Mouse (Mus musculus) lung, adult 18-20 months (tissue): ENCODE data around the gene Scn10a.

ENCODE experiments used
- DNase-seq, 2 experiments: peaks; one replicate each; pipeline ENCODE4 v3.0.0; 2022; ENCODE audit warnings: mixed read lengths in 2 of 2

Gene Scn10a

DNA sequence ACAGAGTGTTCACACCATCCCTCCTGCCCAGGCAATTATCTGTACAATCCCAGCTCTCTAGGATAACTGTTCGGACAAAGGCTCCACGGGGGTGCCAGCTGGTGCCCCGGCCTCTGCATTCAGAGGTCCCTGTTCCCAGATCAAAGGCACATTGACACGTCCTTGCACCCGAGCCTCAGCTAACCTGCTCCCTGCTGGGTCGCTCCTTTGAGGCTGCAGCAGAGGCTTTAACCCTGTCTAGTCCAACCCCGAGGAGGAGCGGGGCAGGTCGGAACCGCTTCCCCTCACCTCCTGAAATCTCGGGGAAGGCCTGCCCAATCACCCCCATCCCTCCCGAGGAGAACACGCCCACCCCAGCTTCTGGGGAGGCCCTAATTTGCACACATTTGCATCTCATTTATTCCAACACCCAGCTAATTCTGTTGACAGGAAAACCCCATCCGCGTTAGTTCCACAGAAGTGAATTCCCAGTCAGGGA lies 147.7 kb downstream of the Scn10a start:
- DNase-seq, result no peak

DNA sequence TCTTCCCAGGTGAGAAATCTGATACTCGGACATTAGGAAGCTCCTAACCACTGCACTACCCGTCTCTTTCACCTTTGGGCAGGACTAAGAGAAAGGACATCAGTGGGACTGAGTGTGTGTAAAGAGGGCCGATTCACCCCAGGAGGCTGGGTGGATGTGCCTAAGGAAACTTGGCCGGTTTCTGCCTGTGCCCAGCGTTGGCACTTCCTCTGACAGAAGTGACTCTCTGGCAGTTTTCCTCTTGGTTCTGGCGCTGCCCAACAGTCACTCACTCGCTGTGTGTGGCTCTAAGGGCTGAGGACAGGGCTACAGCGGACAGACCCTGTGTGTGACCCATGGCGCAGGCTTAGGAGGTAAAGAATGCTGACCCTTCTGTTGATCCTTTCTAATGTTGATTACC lies 148.5 kb downstream of the Scn10a start:
- no peak for DNase-seq

DNA sequence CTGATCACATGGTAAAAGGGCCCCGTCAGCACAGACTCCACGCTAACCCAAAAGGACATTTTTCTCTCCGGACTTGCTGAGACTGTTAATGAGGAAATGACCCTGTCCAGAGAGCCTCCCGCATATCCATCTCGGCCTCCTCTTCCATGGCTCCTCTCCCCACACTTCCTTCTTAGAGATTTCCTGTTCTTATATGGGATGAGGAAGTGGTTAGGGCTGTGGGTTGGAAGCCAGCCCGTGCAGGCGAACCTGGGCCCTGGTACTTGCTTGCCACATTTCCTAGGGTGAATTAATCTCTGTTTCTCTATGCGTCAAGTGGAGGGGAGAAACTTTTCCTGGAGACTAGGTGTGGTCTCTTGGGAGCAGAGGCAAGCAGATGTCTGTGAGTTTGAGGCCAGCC lies 150.4 kb downstream of the Scn10a start:
- no peak for DNase-seq

DNA sequence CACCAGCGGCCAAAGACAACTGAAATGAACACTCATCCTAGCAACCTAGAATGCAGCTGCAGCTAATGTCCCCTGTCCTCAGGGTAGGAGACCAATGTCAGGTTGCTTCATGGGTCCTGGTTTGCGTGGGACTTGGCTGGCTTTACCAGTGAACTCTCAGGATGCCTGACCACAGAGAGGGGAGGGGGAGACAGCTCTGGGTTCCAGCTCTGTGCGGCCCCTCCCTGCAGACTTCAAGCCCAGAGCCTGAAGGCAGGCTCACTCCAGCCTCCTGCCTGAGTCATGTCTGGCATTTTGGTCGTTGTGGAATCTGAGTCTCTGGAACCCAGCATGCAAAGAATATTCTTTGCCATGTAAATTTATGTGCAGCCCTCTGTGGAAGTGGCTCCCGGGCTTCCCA lies 151.3 kb downstream of the Scn10a start:
- no peak for DNase-seq

DNA sequence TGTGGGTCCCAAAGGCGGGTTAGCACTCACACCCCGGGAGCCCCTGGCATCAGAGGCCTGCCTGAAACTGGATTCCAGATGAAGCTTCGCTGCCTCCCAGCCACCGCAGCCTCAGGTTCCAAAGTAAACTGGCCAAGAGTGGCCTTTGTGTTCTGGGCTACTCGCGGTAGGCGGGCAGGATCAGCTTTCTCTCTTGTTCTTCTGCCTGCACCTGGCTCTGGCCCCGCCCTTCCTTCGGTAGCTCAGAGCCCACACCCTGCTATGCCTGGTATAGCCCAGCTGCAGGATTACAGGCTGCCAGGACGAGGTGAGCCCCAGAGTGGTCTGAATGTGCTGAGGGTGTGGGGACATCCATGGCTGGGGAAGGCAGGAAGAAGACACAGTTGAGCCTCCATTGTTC lies 152.9 kb downstream of the Scn10a start:
- peak; percentile 47 to 64 for DNase-seq

DNA sequence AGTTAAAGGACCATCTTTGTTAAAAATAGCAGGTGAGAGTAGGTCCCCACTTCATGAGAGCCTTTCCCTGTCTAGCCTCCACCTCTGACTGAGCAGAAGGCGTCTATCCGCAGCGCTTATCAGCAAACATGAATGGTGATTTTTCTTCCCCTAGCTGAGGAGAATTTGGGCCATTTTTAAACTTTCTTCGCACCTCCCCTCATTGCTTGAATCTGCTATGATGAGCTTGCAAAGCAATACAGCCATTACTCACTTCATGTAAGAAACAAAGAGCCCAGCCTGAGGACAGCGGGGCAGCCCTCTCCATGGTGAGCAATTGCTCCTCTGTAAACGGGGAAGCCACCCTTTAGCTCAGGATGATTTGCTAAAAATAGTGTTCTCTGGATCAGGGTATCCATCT lies 154.3 kb downstream of the Scn10a start:
- DNase-seq, result no peak

DNA sequence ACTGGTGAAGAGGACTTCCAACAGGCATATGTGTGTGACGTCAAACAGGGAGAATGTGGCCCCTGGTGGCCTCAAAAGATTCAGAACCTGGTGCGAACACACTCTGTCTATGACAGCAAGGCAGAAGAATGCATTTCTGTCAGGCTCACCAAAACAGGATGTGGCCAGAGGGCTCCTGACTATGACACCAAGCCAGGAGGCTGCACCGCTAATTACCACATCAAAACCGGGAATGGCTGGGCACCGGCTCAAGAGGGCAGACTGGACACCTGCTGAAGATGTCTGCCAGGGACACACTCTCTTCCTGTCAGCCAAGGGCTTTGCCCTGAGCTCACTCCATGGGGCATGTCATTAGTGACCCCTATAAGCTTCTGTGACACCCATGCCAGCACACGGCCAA lies 155.5 kb downstream of the Scn10a start:
- no peak for DNase-seq

DNA sequence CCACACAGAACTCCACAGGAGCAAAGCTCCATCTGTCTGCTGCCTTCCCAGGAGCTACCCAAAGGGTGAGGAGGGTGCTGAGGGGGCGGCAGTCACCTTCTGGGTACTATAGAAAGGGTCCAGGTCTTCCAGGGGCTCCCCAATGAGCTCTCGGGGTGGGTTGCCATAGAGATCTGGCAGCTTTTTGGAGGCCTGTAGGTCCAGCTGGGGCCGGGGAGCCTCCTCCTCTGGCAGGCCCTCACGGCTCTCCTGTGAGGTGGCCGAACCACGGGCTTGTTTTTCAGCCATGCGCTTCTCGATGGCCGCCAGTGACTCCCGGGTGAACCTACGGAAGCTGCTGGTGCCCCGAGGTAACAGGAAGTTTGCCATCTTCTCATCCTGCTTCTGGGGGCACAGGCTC lies 156.9 kb downstream of the Scn10a start:
- DNase-seq, result no peak

DNA sequence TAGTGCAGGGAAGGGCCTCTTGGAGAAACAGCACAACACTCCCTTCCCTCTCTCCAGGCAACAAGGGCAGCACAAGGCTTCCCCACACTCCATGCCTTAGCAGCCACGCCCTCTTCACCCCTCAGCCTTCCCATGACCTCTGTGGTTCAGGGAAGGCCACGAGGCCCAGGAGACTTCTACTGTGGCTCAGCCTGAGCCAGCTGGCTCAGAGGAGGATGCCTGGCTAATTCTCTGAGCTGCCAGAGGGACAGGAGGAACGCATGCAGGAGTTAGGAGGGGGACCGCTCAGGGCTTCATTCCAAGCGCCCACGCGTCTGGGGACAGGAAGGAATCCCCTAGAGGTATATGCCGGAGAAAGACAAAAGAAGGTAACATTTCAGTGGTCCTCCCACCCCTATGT lies 157.4 kb downstream of the Scn10a start:
- DNase-seq, result peak; percentile 18 to 34

DNA sequence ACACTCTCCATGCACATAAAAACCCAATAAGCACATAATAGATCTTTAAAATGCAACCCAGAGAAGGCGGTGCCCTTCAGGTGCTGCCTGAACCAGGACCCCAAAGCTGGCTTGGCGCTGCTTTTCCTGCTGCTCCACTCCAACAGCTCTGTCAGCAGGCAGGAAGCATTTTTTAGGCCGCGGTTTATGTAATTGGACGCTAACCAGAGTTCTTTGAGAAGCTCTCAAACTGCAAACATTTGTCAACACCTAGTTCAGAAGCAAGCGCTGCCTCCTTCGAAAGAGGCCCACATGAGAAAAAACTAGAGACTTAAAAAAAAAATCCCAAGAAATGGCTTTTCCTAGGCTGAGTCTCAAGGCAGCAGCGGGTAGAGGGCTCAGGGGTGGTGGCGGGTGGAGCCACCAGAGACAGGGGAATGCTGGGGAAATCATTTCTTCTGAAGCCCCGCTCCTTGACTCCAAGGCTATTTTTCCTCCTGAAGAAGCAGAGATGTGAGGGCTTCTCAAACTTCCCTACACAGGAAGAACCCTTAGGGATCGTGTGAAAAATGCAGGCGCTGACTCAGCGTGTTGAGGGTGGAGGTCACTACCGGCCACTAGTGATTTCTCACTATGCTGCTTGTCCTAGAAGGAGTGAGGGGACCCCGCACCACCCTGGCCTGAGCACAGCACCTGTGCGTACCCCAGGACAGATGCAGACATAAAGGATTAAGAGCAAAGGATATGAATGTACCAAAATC lies 159.4 kb downstream of the Scn10a start:
- peak; percentile 21 to 48 for DNase-seq
